Mouse (Mus musculus) Muller cell, postnatal 12 days (primary cell): Measurements from ENCODE around the gene Cux2.

Experiments
- DNase-seq: peaks from one replicate; pipeline ENCODE4 v3.0.0-alpha.2; 2015; ENCODE audit errors: inconsistent ontology term

Gene Cux2

DNA sequence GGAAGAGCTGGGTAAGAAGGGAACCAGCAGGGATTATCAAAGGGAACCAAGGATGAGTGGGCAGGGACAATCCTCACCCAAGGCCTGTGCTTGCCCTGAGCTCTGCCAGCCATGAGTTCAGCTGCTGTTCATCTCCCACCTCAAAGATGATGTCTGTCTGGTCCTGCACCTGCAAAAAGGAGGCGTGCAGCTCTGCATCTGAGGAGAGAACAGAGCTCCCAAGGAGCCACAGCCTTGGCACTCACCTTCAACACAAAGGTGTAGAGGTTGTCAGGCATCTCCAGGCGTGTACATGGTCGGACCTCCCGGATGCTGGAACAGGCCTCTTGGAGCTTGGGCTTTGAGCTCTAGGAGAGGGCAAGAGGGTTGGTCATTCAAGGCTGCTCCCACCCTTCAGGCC, 231.0 kb downstream of the Cux2 start:
- no peak for DNase-seq

DNA sequence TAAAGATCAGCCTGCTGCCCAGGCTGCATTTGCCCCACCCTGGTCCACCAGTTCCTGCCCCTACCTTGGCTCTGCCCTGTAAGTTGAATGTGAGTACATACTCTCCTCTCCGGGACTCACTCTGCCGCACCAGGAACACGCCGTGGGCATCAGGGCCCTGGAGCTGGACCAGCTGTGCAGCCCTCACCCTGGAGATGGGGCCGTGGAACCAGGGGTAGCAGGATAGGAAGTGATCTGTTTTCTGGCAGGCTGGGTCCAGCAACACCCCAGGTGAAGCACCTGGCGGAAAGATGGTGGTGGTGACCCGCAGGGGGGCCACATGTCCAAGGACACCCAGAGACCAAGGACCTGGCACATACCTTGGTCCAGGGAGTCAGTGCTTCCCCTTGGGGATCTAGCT, 231.5 kb downstream of the Cux2 start:
- DNase-seq, result no peak

DNA sequence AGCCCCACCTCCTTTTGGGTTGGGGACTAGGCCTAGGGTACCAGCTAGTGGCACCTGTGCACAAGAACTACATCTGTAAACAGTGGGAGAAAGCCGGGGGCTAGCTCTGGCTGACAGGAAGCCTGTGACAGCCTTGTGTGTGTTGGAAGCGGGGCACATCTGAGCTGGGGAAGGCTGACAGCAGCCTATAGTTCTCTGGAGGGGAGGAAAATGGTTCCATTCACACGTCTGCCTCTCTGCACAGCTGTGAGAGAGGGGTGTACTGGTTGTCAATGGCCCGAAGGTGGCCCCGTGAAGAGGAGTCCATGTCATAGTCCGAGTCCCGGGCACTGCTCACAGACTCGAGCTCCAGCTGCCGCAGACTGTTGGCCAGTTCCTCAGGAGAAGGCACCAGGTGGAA, 232.4 kb downstream of the Cux2 start:
- DNase-seq, result no peak

DNA sequence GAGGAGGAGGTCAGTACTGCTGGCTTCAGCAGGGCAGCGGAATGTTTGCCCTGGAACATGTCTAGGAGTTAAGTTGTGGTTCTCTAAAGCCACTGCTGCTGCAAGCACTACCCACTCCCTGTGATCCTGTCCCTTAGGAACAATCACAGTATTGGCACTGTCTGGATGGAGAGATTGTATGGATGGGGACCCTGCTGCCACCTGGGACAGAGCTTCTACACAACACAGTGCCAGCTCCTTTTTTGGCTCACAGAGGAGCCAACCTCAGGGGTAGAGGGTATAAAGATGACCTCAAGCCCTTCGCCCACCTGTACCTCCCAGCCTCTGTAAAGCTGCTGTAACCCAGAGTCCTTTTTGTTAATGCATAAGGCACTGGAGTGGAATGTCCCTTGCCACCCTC, 233.3 kb downstream of the Cux2 start:
- no peak for DNase-seq

DNA sequence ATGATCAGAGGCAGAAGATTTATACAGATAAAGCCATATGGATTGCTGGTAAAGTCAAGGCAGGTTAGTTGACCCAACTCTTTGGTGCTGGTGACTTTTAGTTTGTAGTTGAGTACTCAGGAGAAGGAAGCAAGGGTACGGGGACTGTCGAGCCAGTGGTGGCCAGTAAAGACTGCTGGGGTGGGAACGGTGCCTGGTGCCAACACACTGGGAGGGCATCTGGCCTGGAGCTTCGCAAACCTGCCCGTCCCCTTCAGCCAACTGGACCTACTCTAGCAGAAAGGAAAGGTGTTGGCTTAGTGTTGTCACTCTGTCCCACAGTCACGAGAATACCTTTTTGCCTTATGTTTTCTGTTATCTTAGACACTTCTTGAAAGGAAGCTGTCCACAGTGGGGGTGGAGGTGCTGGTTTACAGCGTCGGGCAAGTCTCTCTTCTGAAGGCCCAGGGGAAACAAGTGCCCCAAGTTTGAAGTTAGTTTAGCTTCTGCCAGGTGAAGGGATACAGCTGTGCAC, 234.0 kb downstream of the Cux2 start:
- DNase-seq, result no peak

DNA sequence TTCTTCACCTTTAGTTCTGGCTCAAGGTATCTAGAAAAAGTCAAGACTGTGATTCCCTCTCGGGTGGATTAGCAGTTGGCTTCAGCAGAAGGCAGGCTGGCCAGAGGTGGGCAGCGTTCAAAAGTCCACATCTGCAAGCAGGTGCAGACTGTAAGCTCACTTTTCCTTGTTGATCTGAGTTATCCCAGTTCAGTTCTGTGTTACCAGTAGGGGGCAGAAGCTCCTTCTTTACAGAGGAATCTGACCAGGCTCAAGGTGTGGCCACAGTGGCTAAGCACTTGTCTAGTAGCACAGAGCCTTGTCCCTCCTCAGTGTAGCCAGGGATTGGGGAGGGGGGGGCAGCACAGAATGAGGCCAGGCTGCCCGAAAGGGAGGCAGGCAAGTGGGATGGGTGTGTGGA, 234.8 kb downstream of the Cux2 start:
- peak; percentile 40 for DNase-seq

DNA sequence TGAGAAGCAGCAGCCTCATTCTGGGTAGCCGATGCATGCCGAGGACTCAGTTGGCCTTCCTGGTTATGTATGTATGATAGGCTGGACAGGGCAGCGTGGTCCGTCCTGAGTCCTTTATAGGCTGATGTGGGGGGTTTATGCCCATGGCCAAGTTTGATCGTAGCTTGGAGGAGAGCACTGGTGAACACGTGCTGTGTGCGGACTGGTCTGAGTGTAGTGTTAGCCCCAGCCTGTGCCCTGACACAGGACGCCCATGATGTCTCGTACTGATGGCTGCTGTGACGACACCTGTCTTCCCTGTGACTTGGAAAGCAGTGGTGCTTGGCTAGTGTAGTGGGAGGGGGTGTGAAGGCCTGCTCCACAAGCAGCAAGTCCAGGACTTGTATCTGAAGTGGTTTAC, 236.2 kb downstream of the Cux2 start:
- DNase-seq, result no peak

DNA sequence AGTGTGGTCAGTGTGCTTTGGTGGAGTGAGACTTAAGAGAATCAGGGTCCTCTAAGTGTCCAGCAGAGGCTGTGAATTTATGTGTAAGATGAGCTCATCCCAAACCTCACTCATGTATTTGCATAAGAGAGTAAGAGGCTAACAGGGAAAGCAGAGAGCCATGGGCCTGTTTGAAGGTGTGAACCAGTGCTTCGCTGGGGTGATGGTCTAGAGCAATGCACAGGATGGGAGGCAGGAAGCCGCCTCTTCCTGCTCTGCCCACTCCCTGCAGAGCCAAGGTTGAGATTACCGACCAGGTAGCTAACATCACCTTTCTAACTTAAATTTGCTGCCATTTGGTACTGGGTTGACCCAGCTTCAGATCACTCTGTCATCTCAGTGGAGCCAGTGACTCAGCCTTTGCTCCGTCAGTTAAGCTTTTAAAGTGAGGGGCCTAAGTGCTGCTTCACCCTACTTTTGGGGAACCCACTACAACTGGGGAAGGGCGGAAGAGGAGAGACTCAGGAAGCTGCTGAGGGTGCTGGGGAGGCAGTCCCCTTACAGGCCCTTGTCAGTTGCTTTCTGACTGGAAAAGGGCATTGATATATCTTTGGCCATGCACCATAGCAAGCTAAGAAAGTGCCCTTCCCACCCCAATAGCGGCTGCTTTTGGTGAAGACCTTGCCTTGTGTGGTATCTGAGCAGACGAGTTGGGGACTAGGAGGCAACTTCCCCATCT, 237.2 kb downstream of the Cux2 start:
- no peak for DNase-seq

DNA sequence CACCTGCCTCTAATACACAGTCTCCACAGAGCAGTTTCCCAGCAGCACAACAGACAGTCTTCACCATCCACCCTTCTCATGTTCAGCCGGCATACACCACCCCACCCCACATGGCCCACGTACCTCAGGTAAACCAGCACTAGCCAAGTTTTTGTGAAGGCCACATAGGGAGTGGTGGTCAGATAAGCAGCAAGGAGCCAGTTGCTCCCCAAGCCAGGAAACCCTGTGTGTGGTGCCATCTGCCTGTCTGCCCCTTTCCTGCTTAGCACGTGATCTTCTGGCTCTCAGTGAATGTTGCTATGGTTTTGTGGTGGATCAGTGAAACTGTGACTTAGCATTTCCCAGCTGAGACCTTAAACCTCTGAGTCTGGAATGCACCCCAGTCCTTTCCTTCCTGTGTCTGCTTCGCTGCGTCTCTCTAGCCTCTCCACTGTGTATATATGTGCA, 238.4 kb downstream of the Cux2 start:
- DNase-seq, result no peak

DNA sequence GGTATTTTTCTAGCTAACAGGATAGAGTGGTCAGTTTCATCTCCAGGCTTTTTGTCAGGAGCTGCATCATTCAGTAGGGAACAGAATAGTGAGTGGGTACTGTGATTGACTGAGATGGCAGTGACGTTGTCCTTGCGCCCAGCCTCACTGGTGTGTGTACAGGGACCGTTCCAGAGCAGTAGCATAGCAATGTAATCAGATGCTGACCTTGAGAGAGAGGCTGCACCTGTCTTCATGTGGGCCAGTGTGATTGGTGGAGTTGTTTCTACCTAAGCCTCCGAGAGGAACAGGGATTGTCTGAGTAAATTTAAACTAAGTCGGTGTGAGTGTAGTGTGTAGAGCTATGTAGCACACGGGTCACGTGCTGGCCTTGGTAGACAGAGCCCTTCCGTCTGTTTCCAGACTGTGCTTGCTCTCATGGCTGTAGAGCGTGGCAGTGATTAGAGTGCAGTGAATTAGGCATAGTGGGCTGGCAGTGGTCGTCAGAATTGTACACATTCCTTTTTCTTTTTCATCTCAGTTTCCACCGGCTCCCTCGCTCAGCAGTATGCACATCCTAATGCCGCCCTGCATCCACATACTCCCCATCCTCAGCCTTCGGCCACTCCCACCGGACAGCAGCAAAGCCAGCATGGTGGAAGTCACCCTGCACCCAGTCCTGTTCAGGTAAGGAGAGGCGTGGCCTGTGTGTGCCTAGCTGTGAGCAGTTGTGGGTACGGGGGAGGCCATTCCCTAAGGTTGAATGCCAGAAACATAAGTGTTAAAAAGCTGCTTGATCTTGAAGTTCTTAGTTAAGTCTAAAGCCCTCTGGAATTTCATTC, 239.4 kb downstream of the Cux2 start:
- DNase-seq, result no peak

DNA sequence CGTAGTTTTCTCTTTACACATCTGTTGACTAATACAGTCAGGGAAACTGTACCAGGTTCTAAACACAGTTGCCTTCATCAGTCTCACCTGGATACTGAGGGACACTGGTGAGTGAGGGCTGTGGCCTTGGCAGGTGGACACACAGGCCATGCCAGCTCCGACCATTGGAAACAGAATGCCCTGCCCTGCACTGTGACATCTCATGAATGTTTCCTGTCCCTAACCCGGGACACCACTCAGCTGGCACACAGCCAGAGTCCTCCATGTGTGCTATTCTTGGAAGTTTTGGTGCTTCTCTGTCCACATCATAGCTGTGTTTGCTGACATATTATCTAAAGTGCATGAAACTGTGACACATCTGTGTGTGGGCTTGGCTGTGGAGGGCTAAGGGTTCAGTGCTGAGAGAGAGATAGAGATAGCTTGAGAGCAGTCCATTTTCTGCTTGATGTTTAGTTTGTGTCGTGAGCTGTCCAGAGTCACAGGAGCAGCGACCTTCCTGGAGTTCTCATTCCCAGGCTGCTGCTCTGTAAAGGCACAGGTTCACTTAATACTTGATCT, 240.2 kb downstream of the Cux2 start:
- DNase-seq, result no peak

DNA sequence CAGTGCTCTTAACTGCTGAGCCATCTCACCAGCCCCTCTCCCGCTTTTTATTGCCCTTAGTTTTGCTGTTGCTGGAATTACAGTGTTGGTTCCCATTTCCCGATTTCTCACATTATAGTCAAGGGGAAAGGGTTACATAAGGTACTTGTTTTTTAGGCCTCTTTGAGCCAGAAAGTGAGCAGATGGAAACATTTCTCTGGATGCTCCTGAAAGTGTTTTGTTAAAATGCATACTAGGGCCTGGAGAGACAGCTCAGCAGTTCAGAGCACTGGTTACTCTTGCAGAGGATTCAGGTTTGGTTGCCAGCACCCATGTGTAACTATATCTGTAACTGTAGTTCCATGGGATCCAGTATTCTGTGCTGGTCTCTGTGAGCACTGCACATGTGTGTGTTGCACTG, 241.7 kb downstream of the Cux2 start:
- DNase-seq, result no peak

DNA sequence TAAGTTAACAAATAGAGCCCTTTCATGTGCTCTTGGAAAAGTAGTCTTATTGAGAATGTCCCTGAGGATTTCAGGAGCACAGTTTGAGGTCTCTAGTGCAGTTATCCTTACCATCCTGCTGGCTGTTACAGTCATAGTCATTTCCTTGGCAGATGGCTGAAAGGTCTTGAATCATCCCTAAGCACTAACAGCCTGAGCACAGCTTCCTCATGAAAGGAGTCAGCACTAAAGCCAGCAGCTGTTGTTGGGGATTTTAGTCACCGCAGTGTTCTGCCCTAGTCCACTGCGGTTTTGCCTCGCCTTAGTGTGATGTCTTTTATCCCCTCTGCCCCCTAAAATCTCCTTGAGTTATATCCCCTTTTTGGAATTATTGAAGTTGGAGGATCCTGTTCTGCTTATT, 242.7 kb downstream of the Cux2 start:
- DNase-seq, result peak; percentile 20
